Mouse (Mus musculus) layer of hippocampus, adult 18-20 months (tissue): ENCODE measurements around the gene 2310011J03Rik. TPM values are rescaled to one million over a fixed set of nuclear protein-coding genes. Genes with fewer than 3 reads are reported as not detected.

Source experiments
- microRNA-seq, 2 experiments: library from miRNA; unstranded; fragments of <30 nt; microRNA quantifications; one replicate each; pipeline ENCODE4 v1.2.0; 2021
- total RNA-seq, 2 experiments: library from RNA; stranded (reverse); gene quantifications; 2 replicates each; pipeline ENCODE4 v1.2.3; 2021

Gene 2310011J03Rik
- total RNA-seq, 2 experiments from 2014 or later, result 25.0 to 25.9 TPM

Small RNAs within 50 kb of the gene (microRNA-seq; reads per million reads assigned to microRNA genes)
- gene Mir6911, result 0.49 to 2.3 reads per million in 2 experiments

Other genes starting within 250 kb of the 2310011J03Rik start
- 10 to 100 TPM; 16.3 to 16.9 TPM for gene Sbno2, start 215.0 kb downstream of the 2310011J03Rik start, total RNA-seq
- 100 to 1,000 TPM; 101 to 102 TPM for gene Stk11, start 204.7 kb downstream of the 2310011J03Rik start, total RNA-seq
- gene Atp5d, start 181.9 kb downstream of the 2310011J03Rik start, total RNA-seq, result 100 to 1,000 TPM; 354 to 359 TPM
- gene Cbarp, start 179.7 kb downstream of the 2310011J03Rik start, total RNA-seq, result 100 to 1,000 TPM; 362 to 363 TPM
- 10 to 100 TPM; 59.4 to 68.4 TPM for gene Midn, start 172.3 kb downstream of the 2310011J03Rik start, total RNA-seq
- gene Cirbp, start 154.6 kb downstream of the 2310011J03Rik start, total RNA-seq, result 10 to 100 TPM; 60.7 to 76.4 TPM
- gene 1600002K03Rik, start 147.6 kb downstream of the 2310011J03Rik start, total RNA-seq, result 1 to 10 TPM; 6.4 to 6.5 TPM
- 10 to 100 TPM in 1 of 2 experiments, 1 to 10 TPM in 1; 8.9 to 10.1 TPM for gene Efna2, start 141.1 kb downstream of the 2310011J03Rik start, total RNA-seq
- gene Mum1, start 94.1 kb downstream of the 2310011J03Rik start, total RNA-seq, result 10 to 100 TPM; 37.4 to 45.1 TPM
- gene Ndufs7, start 71.4 kb downstream of the 2310011J03Rik start, total RNA-seq, result 100 to 1,000 TPM; 218 to 228 TPM
- gene Gamt, start 59.5 kb downstream of the 2310011J03Rik start, total RNA-seq, result 10 to 100 TPM; 24.5 to 26.7 TPM
- 10 to 100 TPM; 77.2 to 83.0 TPM for gene Dazap1, start 59.1 kb downstream of the 2310011J03Rik start, total RNA-seq
- 1,000 to 10,000 TPM in 1 of 2 experiments, 100 to 1,000 TPM in 1; 997 to 1,043 TPM for gene Rps15, start 28.1 kb downstream of the 2310011J03Rik start, total RNA-seq
- 10 to 100 TPM; 94.5 to 95.5 TPM for gene Apc2, start 24.6 kb downstream of the 2310011J03Rik start, total RNA-seq
- gene Pcsk4, start 9.0 kb upstream of the 2310011J03Rik start, total RNA-seq, result 1 to 10 TPM; 3.5 to 3.8 TPM
- gene Reep6, start 9.4 kb upstream of the 2310011J03Rik start, total RNA-seq, result 10 to 100 TPM; 10.3 to 10.9 TPM
- 1 to 10 TPM; 5.6 to 6.9 TPM for gene Adamtsl5, start 27.9 kb upstream of the 2310011J03Rik start, total RNA-seq
- 10 to 100 TPM; 30.3 to 30.5 TPM for gene Plk5, start 35.9 kb upstream of the 2310011J03Rik start, total RNA-seq
- 10 to 100 TPM; 17.9 to 19.1 TPM for gene Mex3d, start 67.1 kb upstream of the 2310011J03Rik start, total RNA-seq
- gene Mbd3, start 79.0 kb upstream of the 2310011J03Rik start, total RNA-seq, result 100 to 1,000 TPM; 159 to 162 TPM
- gene Uqcr11, start 86.3 kb upstream of the 2310011J03Rik start, total RNA-seq, result 100 to 1,000 TPM; 410 to 413 TPM
- 10 to 100 TPM; 27.1 to 27.3 TPM for gene Tcf3, start 113.1 kb upstream of the 2310011J03Rik start, total RNA-seq
- under 1 TPM in 1 of 2 experiments, not detected in 1; 0.07 TPM for gene Onecut3, start 174.3 kb upstream of the 2310011J03Rik start, total RNA-seq
- under 1 TPM; 0.18 to 0.22 TPM for gene Atp8b3, start 218.6 kb upstream of the 2310011J03Rik start, total RNA-seq
- gene Rexo1, start 241.0 kb upstream of the 2310011J03Rik start, total RNA-seq, result 10 to 100 TPM; 44.8 to 48.1 TPM